8 mouse cellular contexts compared by ENCODE assay signal in the genomic region with DNA sequence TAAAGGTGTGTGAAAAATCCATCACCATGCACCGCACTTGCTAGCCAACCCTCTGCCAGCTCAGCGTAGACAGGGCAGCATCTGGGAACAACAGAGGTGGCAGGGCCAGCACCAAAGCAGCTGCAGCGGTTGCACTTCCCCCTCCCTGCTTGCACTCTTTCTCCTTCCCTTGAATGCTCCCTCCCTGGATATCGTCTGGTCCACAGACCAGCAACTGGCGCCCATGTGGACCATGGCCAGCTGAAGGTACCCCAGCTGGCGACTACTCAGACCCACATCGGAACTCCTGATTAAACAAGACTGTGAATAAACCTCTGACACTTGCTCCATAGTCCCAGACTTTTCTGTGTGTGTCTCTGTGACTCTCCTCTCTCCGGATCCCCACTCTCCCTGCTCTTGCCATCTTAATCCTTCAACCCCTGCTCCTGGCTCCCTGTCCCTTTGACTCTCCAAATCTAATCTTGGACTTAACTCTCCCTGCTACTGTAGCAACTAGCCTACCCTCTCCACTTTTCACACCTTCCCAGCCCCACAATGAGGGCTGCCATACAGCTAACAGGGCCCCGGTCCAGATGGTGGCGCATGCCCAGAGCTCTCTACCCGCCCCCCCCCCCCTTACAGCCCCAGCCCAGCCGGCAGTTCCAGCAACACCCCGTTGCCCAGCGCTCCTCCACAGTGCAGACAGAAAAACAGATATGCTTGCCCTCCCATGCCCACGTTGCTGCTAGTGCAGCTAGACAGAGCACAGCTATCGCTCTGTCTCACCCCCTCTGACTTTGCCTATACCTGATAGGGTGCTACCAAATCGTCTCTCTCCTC. TPM values are rescaled to one million over a fixed set of nuclear protein-coding genes. Genes with fewer than 3 reads are reported as not detected.
DNase-seq lines count a peak whose midpoint lies in the region; ATAC-seq and TF ChIP-seq lines count a peak whose summit lies in the region.

No protein-coding gene starts in this region.

- no peaks in the 10 kb centered on the region for H3K27me3 ChIP-seq in intestine, embryonic 14.5 days (replicated peaks; ENCODE audit: control insufficient read depth, insufficient read depth, low read length)
- H3K27me3 ChIP-seq in intestine, postnatal 0 days (replicated peaks; ENCODE audit: control insufficient read depth, insufficient read depth, low read length): no peaks in the 10 kb centered on the region
- H3K27me3 ChIP-seq in midbrain, embryonic 15.5 days (replicated peaks): no peaks in the 10 kb centered on the region

- 0 out of 2 replicates have a peak overlapping the region, but pooled peaks have one; percentile 11 for H3K4me2 ChIP-seq in intestine, embryonic 14.5 days (ENCODE audit: low read length)
- no peak overlapping the region for H3K4me2 ChIP-seq in intestine, postnatal 0 days (replicated peaks; ENCODE audit: low read depth)
- peak overlapping the region; percentile 21 for H3K4me2 ChIP-seq in midbrain, embryonic 15.5 days

- H3K36me3 ChIP-seq in intestine, embryonic 14.5 days (ENCODE audit: control insufficient read depth, insufficient read depth, low read length): peaks cover 23% of the 10 kb centered on the region
- H3K36me3 ChIP-seq in intestine, postnatal 0 days (ENCODE audit: control insufficient read depth, insufficient read depth): peaks cover 15% of the 10 kb centered on the region
- H3K36me3 ChIP-seq in midbrain, embryonic 15.5 days (replicated peaks): peaks cover 19% of the 10 kb centered on the region; the same call in 1 of the 2 replicates

- H3K9me3 ChIP-seq in intestine, embryonic 14.5 days (ENCODE audit: control insufficient read depth, low read length): no peaks in the 10 kb centered on the region
- no peaks in the 10 kb centered on the region for H3K9me3 ChIP-seq in intestine, postnatal 0 days (ENCODE audit: control insufficient read depth)
- H3K9me3 ChIP-seq in midbrain, embryonic 15.5 days: no peaks in the 10 kb centered on the region

- no peak overlapping the region for H3K4me3 ChIP-seq in intestine, embryonic 14.5 days (ENCODE audit: low read depth, low read length)
- no peak overlapping the region for H3K4me3 ChIP-seq in intestine, postnatal 0 days (ENCODE audit: low read depth, low read length)
- no peak overlapping the region for H3K4me3 ChIP-seq in midbrain, embryonic 15.5 days

- intact Hi-C loops in heart, postnatal 14 days (cut with DNase I): no loop called here

- no peak for TF ChIP-seq CTCF in intestine, postnatal 0 days (IDR thresholded peaks at IDR 0.05; ENCODE audit: low read depth)

- no peaks in the 10 kb centered on the region for H3K4me1 ChIP-seq in intestine, embryonic 14.5 days (replicated peaks; ENCODE audit: control insufficient read depth, insufficient read depth, low read length)
- H3K4me1 ChIP-seq in intestine, postnatal 0 days (replicated peaks; ENCODE audit: control insufficient read depth, insufficient read depth, low read length): no peaks in the 10 kb centered on the region
- H3K4me1 ChIP-seq in midbrain, embryonic 15.5 days: no peaks in the 10 kb centered on the region

- DNase-seq in intestine, embryonic 14.5 days (ENCODE audit: low spot score): no peak
- DNase-seq in embryo, embryonic 10.5 days (ENCODE audit: low spot score): peak; percentile 37
- DNase-seq in heart, postnatal 14 days: peak; percentile 9 to 26
- DNase-seq in urinary bladder, adult 18-20 months (ENCODE audit: low spot score in 2 of 2): no peak
- DNase-seq in adrenal gland, adult (ENCODE audit: inconsistent age in 2 of 2, low spot score in 1 of 2): no peak

- no peak for ATAC-seq in intestine, embryonic 14.5 days (replicated peaks; ENCODE audit: low FRiP score, low TSS enrichment, low read depth)
- ATAC-seq in intestine, postnatal 0 days: no peak
- peak; percentile 69 for ATAC-seq in midbrain, embryonic 15.5 days (replicated peaks)
- no peak for ATAC-seq in inflammation-experienced regulatory T-cells, adult 6 months

- H3K9ac ChIP-seq in intestine, embryonic 14.5 days (ENCODE audit: low read length): 0 out of 2 replicates have a peak overlapping the region, but pooled peaks have one; percentile 14
- no peak overlapping the region for H3K9ac ChIP-seq in intestine, postnatal 0 days (ENCODE audit: low read depth, low read length)
- H3K9ac ChIP-seq in midbrain, embryonic 15.5 days: no peak overlapping the region

- WGBS in intestine, embryonic 14.5 days: 21% methylated on average over 17 of the region's 17 CpGs
- WGBS in intestine, postnatal 0 days: 46% methylated on average over 16 of the region's 17 CpGs
- WGBS in midbrain, embryonic 15.5 days: 26% methylated on average over 17 of the region's 17 CpGs

- H3K27ac ChIP-seq in intestine, embryonic 14.5 days (ENCODE audit: low read depth): no peak overlapping the region
- H3K27ac ChIP-seq in intestine, postnatal 0 days (ENCODE audit: low read depth, low read length): no peak overlapping the region
- no peak overlapping the region for H3K27ac ChIP-seq in midbrain, embryonic 15.5 days

RNA-seq across cellular contexts. Expression of a gene that starts 14.2 kb away (rescaled TPM):
- 18.5 and 19.6 TPM in 2 replicates for polyA plus RNA-seq in intestine, embryonic 14.5 days (2014; fragmentation: Nextera tagmentation; extraction: Ambion mirVana)
- 4.7 and 5.9 TPM in 2 replicates for polyA plus RNA-seq in intestine, postnatal 0 days (2015; fragmentation: Nextera tagmentation; extraction: Ambion mirVana)
- 1 to 10 TPM; 2.6 to 2.8 TPM for total RNA-seq in heart, postnatal 14 days (2021)
- polyA plus RNA-seq in midbrain, embryonic 15.5 days (2015; fragmentation: Nextera tagmentation; extraction: Ambion mirVana): 15.1 and 17.2 TPM in 2 replicates
- 10 to 100 TPM; 12.0 to 19.6 (median 15.1) TPM for polyA plus RNA-seq in inflammation-experienced regulatory T-cells, adult 6 months (2017; shearing (Covaris generic))

RNA-seq across cellular contexts. Expression of a gene that starts 18.6 kb away (rescaled TPM):
- polyA plus RNA-seq in intestine, embryonic 14.5 days (2014; fragmentation: Nextera tagmentation; extraction: Ambion mirVana): 2.1 and 2.9 TPM in 2 replicates
- 5.7 and 5.8 TPM in 2 replicates for polyA plus RNA-seq in intestine, postnatal 0 days (2015; fragmentation: Nextera tagmentation; extraction: Ambion mirVana)
- total RNA-seq in heart, postnatal 14 days (2021): 1 to 10 TPM; 5.6 to 6.7 TPM
- polyA plus RNA-seq in midbrain, embryonic 15.5 days (2015; fragmentation: Nextera tagmentation; extraction: Ambion mirVana): 3.1 and 3.7 TPM in 2 replicates
- polyA plus RNA-seq in inflammation-experienced regulatory T-cells, adult 6 months (2017; shearing (Covaris generic)): 10 to 100 TPM; 36.2 to 83.0 (median 39.9) TPM

RNA-seq across cellular contexts. Expression of a gene that starts 40.8 kb away (rescaled TPM):
- 21.8 and 22.4 TPM in 2 replicates for polyA plus RNA-seq in intestine, embryonic 14.5 days (2014; fragmentation: Nextera tagmentation; extraction: Ambion mirVana)
- 16.2 and 17.4 TPM in 2 replicates for polyA plus RNA-seq in intestine, postnatal 0 days (2015; fragmentation: Nextera tagmentation; extraction: Ambion mirVana)
- 10 to 100 TPM; 61.8 to 71.3 TPM for total RNA-seq in heart, postnatal 14 days (2021)
- polyA plus RNA-seq in midbrain, embryonic 15.5 days (2015; fragmentation: Nextera tagmentation; extraction: Ambion mirVana): 46.2 and 46.9 TPM in 2 replicates
- polyA plus RNA-seq in inflammation-experienced regulatory T-cells, adult 6 months (2017; shearing (Covaris generic)): 10 to 100 TPM; 71.4 to 95.7 (median 89.4) TPM

RNA-seq across cellular contexts. Expression of a gene that starts 40.8 kb away (rescaled TPM):
- polyA plus RNA-seq in intestine, embryonic 14.5 days (2014; fragmentation: Nextera tagmentation; extraction: Ambion mirVana): 11.1 and 12.2 TPM in 2 replicates
- polyA plus RNA-seq in intestine, postnatal 0 days (2015; fragmentation: Nextera tagmentation; extraction: Ambion mirVana): 6.7 and 7.7 TPM in 2 replicates
- total RNA-seq in heart, postnatal 14 days (2021): 1 to 10 TPM; 3.7 to 5.0 TPM
- polyA plus RNA-seq in midbrain, embryonic 15.5 days (2015; fragmentation: Nextera tagmentation; extraction: Ambion mirVana): 20.3 and 22.9 TPM in 2 replicates
- 10 to 100 TPM in 1 of 3 experiments, 1 to 10 TPM in 2; 5.6 to 12.9 (median 8.4) TPM for polyA plus RNA-seq in inflammation-experienced regulatory T-cells, adult 6 months (2017; shearing (Covaris generic))

Comparison
In these comparisons a context has a peak if more than half of its experiments do, and no peak if none do; other contexts are left out.
1. DNase-seq: peak in embryo, embryonic 10.5 days (single experiment) and heart, postnatal 14 days (2 of 2); none in intestine, embryonic 14.5 days (single experiment), urinary bladder, adult 18-20 months (0 of 2) and adrenal gland, adult (0 of 2).